Mouse (Mus musculus): Measurements from ENCODE around the gene Cox17. TPM values are rescaled to one million over a fixed set of nuclear protein-coding genes. Genes with fewer than 3 reads are reported as not detected.

Cox17 gene
- polyA plus RNA-seq, 1 experiment from 2014 or later = 142 TPM

GRCm38 (mm10) chr16:38352851-38353250, 6.1 kb downstream of the Cox17 start:
- Histone ChIP-seq H3K27ac (no peak overlapping the region), H3K4me3 (no peak overlapping the region), H3K4me1 (replicated peaks) (peaks cover 6% of the 10 kb centered on the region), H3K36me3 (peaks cover 57% of the 10 kb centered on the region), H3K27me3 (ENCODE audit: insufficient read depth, poor library complexity, severe bottlenecking) (no peaks in the 10 kb centered on the region), H3K9me3 (no peaks in the 10 kb centered on the region)
- no peak for DNase-seq (ENCODE audit: low spot score)

GRCm38 (mm10) chr16:38353642-38354041, 6.9 kb downstream of the Cox17 start:
- H3K9me3 ChIP-seq = no peaks in the 10 kb centered on the region

GRCm38 (mm10) chr16:38354185-38354913, 7.6 kb downstream of the Cox17 start:
- WGBS = 95% methylated on average over 5 of the region's 5 CpGs
- Histone ChIP-seq H3K36me3 (peaks cover 54% of the 10 kb centered on the region), H3K4me3 (no peak overlapping the region)

More at GRCm38 (mm10) chr16:38353642-38354041, 6.9 kb downstream of the Cox17 start:
- H3K27me3 ChIP-seq (ENCODE audit: insufficient read depth, poor library complexity, severe bottlenecking) = no peaks in the 10 kb centered on the region
- no peak overlapping the region for H3K27ac ChIP-seq
- no peak for DNase-seq (ENCODE audit: low spot score)
- 97% methylated on average over 2 of the region's 2 CpGs for WGBS
- H3K4me1 ChIP-seq (replicated peaks) = no peaks in the 10 kb centered on the region
- peaks cover 60% of the 10 kb centered on the region for H3K36me3 ChIP-seq
- no peak overlapping the region for H3K4me3 ChIP-seq

GRCm38 (mm10) chr16:38358256-38358812, 11.5 kb downstream of the Cox17 start:
- H3K27ac ChIP-seq = no peak overlapping the region
- no peaks in the 10 kb centered on the region for H3K9me3 ChIP-seq
- peaks cover 17% of the 10 kb centered on the region for H3K4me1 ChIP-seq (replicated peaks)
- no peak overlapping the region for H3K4me3 ChIP-seq
- no peaks in the 10 kb centered on the region for H3K27me3 ChIP-seq (ENCODE audit: insufficient read depth, poor library complexity, severe bottlenecking)
- DNase-seq (ENCODE audit: low spot score) = no peak
- 86% methylated on average over 6 of the region's 6 CpGs for WGBS
- peaks cover 20% of the 10 kb centered on the region for H3K36me3 ChIP-seq

More at GRCm38 (mm10) chr16:38354185-38354913, 7.6 kb downstream of the Cox17 start:
- DNase-seq (ENCODE audit: low spot score) = no peak
- H3K27me3 ChIP-seq (ENCODE audit: insufficient read depth, poor library complexity, severe bottlenecking) = no peaks in the 10 kb centered on the region
- no peaks in the 10 kb centered on the region for H3K9me3 ChIP-seq
- no peak overlapping the region for H3K27ac ChIP-seq
- H3K4me1 ChIP-seq (replicated peaks) = no peaks in the 10 kb centered on the region

- Histone ChIP-seq H3K9me3 (no peaks in the 10 kb centered on the region), H3K4me1 (replicated peaks) (peaks cover 17% of the 10 kb centered on the region), H3K27me3 (ENCODE audit: insufficient read depth, poor library complexity, severe bottlenecking) (no peaks in the 10 kb centered on the region), H3K4me3 (no peak overlapping the region), H3K36me3 (peaks cover 15% of the 10 kb centered on the region; the same call in 1 of the 2 replicates), H3K27ac (no peak overlapping the region)
- no peak for DNase-seq (ENCODE audit: low spot score)
- WGBS = 87% methylated on average over 2 of the region's 2 CpGs
Observed at GRCm38 (mm10) chr16:38359241-38359640, 12.4 kb downstream of the Cox17 start.

GRCm38 (mm10) chr16:38359857-38360256, 13.1 kb downstream of the Cox17 start:
- Histone ChIP-seq H3K36me3 (peaks cover 11% of the 10 kb centered on the region; the same call in 1 of the 2 replicates), H3K27me3 (ENCODE audit: insufficient read depth, poor library complexity, severe bottlenecking) (no peaks in the 10 kb centered on the region), H3K27ac (no peak overlapping the region), H3K4me3 (no peak overlapping the region), H3K4me1 (replicated peaks) (peaks cover 17% of the 10 kb centered on the region), H3K9me3 (no peaks in the 10 kb centered on the region)
- 84% methylated on average over 3 of the region's 3 CpGs for WGBS
- no peak for DNase-seq (ENCODE audit: low spot score)

- H3K4me3 ChIP-seq = no peak overlapping the region
- H3K36me3 ChIP-seq = peaks cover 11% of the 10 kb centered on the region; the same call in 1 of the 2 replicates
- no peak overlapping the region for H3K27ac ChIP-seq
- peak; percentile 18 for DNase-seq (ENCODE audit: low spot score)
- no peaks in the 10 kb centered on the region for H3K27me3 ChIP-seq (ENCODE audit: insufficient read depth, poor library complexity, severe bottlenecking)
- H3K9me3 ChIP-seq = no peaks in the 10 kb centered on the region
- H3K4me1 ChIP-seq (replicated peaks) = peaks cover 17% of the 10 kb centered on the region
- WGBS = 23% methylated on average over 2 of the region's 2 CpGs
Observed at GRCm38 (mm10) chr16:38360317-38360716, 13.5 kb downstream of the Cox17 start.

- WGBS = 60% methylated on average over 10 of the region's 10 CpGs
- Histone ChIP-seq H3K27me3 (ENCODE audit: insufficient read depth, poor library complexity, severe bottlenecking) (no peaks in the 10 kb centered on the region), H3K27ac (peak within 1 kb of the TSS; percentile 1; the same call in 1 of the 2 replicates), H3K4me1 (replicated peaks) (peaks cover 17% of the 10 kb centered on the region), H3K4me3 (no peak within 1 kb of the TSS), H3K9me3 (no peaks in the 10 kb centered on the region), H3K36me3 (peaks cover 7% of the 10 kb centered on the region; the same call in 1 of the 2 replicates)
- DNase-seq (ENCODE audit: low spot score) = no peak
Observed at GRCm38 (mm10) chr16:38361933-38362332, 15.1 kb downstream of the Cox17 start, which contains the start of gene Popdc2. Gene Popdc2 (plus strand): TSS chr16:38362209.

- WGBS = 84% methylated on average over 20 of the region's 20 CpGs
- peaks cover 17% of the 10 kb centered on the region for H3K4me1 ChIP-seq (replicated peaks)
Observed at GRCm38 (mm10) chr16:38362493-38363255, 15.9 kb downstream of the Cox17 start.

GRCm38 (mm10) chr16:38363256-38363595, 16.4 kb downstream of the Cox17 start:
- WGBS = 91% methylated on average over 3 of the region's 3 CpGs
- Histone ChIP-seq H3K27ac (no peak overlapping the region), H3K36me3 (no peaks in the 10 kb centered on the region), H3K4me1 (replicated peaks) (peaks cover 17% of the 10 kb centered on the region), H3K4me3 (no peak overlapping the region), H3K9me3 (no peaks in the 10 kb centered on the region), H3K27me3 (ENCODE audit: insufficient read depth, poor library complexity, severe bottlenecking) (no peaks in the 10 kb centered on the region)
- DNase-seq (ENCODE audit: low spot score) = no peak

More at GRCm38 (mm10) chr16:38362493-38363255, 15.9 kb downstream of the Cox17 start:
- no peaks in the 10 kb centered on the region for H3K9me3 ChIP-seq
- no peaks in the 10 kb centered on the region for H3K27me3 ChIP-seq (ENCODE audit: insufficient read depth, poor library complexity, severe bottlenecking)
- DNase-seq (ENCODE audit: low spot score) = no peak
- H3K4me3 ChIP-seq = no peak overlapping the region
- H3K36me3 ChIP-seq = 0 out of 2 replicates have a peak, but pooled peaks cover 4% of the 10 kb centered on the region
- H3K27ac ChIP-seq = no peak overlapping the region

- peaks cover 17% of the 10 kb centered on the region for H3K4me1 ChIP-seq (replicated peaks)
- no peak for DNase-seq (ENCODE audit: low spot score)
- 87% methylated on average over 7 of the region's 7 CpGs for WGBS
- no peaks in the 10 kb centered on the region for H3K27me3 ChIP-seq (ENCODE audit: insufficient read depth, poor library complexity, severe bottlenecking)
- H3K36me3 ChIP-seq = no peaks in the 10 kb centered on the region
- H3K4me3 ChIP-seq = no peak overlapping the region
- no peaks in the 10 kb centered on the region for H3K9me3 ChIP-seq
- H3K27ac ChIP-seq = no peak overlapping the region
Observed at GRCm38 (mm10) chr16:38363657-38364056, 16.9 kb downstream of the Cox17 start.

- no peaks in the 10 kb centered on the region for H3K9me3 ChIP-seq
Observed at GRCm38 (mm10) chr16:38365390-38365789, 18.6 kb downstream of the Cox17 start.

GRCm38 (mm10) chr16:38366231-38366630, 19.4 kb downstream of the Cox17 start:
- 93% methylated on average over 4 of the region's 4 CpGs for WGBS
- no peak for DNase-seq (ENCODE audit: low spot score)
- Histone ChIP-seq H3K4me1 (replicated peaks) (peaks cover 25% of the 10 kb centered on the region), H3K9me3 (no peaks in the 10 kb centered on the region), H3K4me3 (no peak overlapping the region), H3K27me3 (ENCODE audit: insufficient read depth, poor library complexity, severe bottlenecking) (no peaks in the 10 kb centered on the region), H3K36me3 (no peaks in the 10 kb centered on the region), H3K27ac (no peak overlapping the region)

More at GRCm38 (mm10) chr16:38365390-38365789, 18.6 kb downstream of the Cox17 start:
- Histone ChIP-seq H3K27me3 (ENCODE audit: insufficient read depth, poor library complexity, severe bottlenecking) (no peaks in the 10 kb centered on the region), H3K27ac (no peak overlapping the region), H3K4me3 (no peak overlapping the region), H3K36me3 (no peaks in the 10 kb centered on the region), H3K4me1 (replicated peaks) (peaks cover 22% of the 10 kb centered on the region)
- DNase-seq (ENCODE audit: low spot score) = no peak
- WGBS = 87% methylated on average over 10 of the region's 10 CpGs
